Mouse (Mus musculus): ENCODE measurements at regions not wholly inside any gene's neighbourhood (a gene's known extent, or its start where the extent isn't known, plus 50 kb on each side); places are given as distances from the start of the nearest gene placed in this dataset.
A peak's percentile ranks its signal among the peaks of the same experiment; 100 is the strongest.
"Not testable (repeated sequence)": the region's sequence is repeated elsewhere in the genome, so short reads cannot be mapped to it uniquely, and the experiment has no call there.

GRCm38 (mm10) chr2:123655551-123655950 lies 434.2 kb upstream of the Sema6d start:
- no peak for DNase-seq (ENCODE audit: low spot score)
- WGBS, result 83% methylated on average over 1 of the region's 1 CpGs

GRCm38 (mm10) chr2:123688290-123689030 lies 401.3 kb upstream of the Sema6d start:
- H3K4me3 ChIP-seq, result no peak overlapping the region
- H3K4me1 ChIP-seq, result no peaks in the 10 kb centered on the region
- no peak for DNase-seq (ENCODE audit: low spot score)
- 84% methylated on average over 4 of the region's 4 CpGs for WGBS
- no peaks in the 10 kb centered on the region for H3K9me3 ChIP-seq (replicated peaks)
- H3K27me3 ChIP-seq (ENCODE audit: low read depth, poor library complexity, severe bottlenecking), result no peaks in the 10 kb centered on the region
- H3K27ac ChIP-seq (replicated peaks), result no peak overlapping the region
- H3K36me3 ChIP-seq, result no peaks in the 10 kb centered on the region

More at GRCm38 (mm10) chr2:123655551-123655950, 434.2 kb upstream of the Sema6d start:
- Histone ChIP-seq H3K27me3 (ENCODE audit: low read depth, poor library complexity, severe bottlenecking) (no peaks in the 10 kb centered on the region), H3K27ac (replicated peaks) (no peak overlapping the region), H3K9me3 (replicated peaks) (no peaks in the 10 kb centered on the region), H3K36me3 (no peaks in the 10 kb centered on the region), H3K4me3 (no peak overlapping the region), H3K4me1 (no peaks in the 10 kb centered on the region)

GRCm38 (mm10) chr2:123689801-123690200 lies 400.0 kb upstream of the Sema6d start:
- Histone ChIP-seq H3K4me3 (no peak overlapping the region), H3K36me3 (no peaks in the 10 kb centered on the region), H3K27me3 (ENCODE audit: low read depth, poor library complexity, severe bottlenecking) (no peaks in the 10 kb centered on the region), H3K4me1 (no peaks in the 10 kb centered on the region), H3K27ac (replicated peaks) (no peak overlapping the region), H3K9me3 (replicated peaks) (no peaks in the 10 kb centered on the region)
- DNase-seq (ENCODE audit: low spot score), result no peak
- WGBS, result 89% methylated on average over 1 of the region's 1 CpGs

GRCm38 (mm10) chr2:123739688-123740087 lies 350.1 kb upstream of the Sema6d start:
- Histone ChIP-seq H3K9me3 (replicated peaks) (no peaks in the 10 kb centered on the region), H3K27ac (replicated peaks) (no peak overlapping the region), H3K36me3 (no peaks in the 10 kb centered on the region), H3K4me1 (no peaks in the 10 kb centered on the region), H3K4me3 (no peak overlapping the region), H3K27me3 (ENCODE audit: low read depth, poor library complexity, severe bottlenecking) (no peaks in the 10 kb centered on the region)
- no peak for DNase-seq (ENCODE audit: low spot score)
- 89% methylated on average over 4 of the region's 4 CpGs for WGBS

GRCm38 (mm10) chr2:123740541-123740940 lies 349.2 kb upstream of the Sema6d start:
- no peaks in the 10 kb centered on the region for H3K27me3 ChIP-seq (ENCODE audit: low read depth, poor library complexity, severe bottlenecking)
- DNase-seq (ENCODE audit: low spot score), result no peak
- no peak overlapping the region for H3K27ac ChIP-seq (replicated peaks)
- H3K36me3 ChIP-seq, result no peaks in the 10 kb centered on the region
- 84% methylated on average over 6 of the region's 6 CpGs for WGBS
- no peak overlapping the region for H3K4me3 ChIP-seq
- no peaks in the 10 kb centered on the region for H3K9me3 ChIP-seq (replicated peaks)
- H3K4me1 ChIP-seq, result no peaks in the 10 kb centered on the region

GRCm38 (mm10) chr2:123754220-123754619 lies 335.5 kb upstream of the Sema6d start:
- Histone ChIP-seq H3K4me3 (peak overlapping the region; percentile 40), H3K27ac (replicated peaks) (no peak overlapping the region), H3K4me1 (no peaks in the 10 kb centered on the region), H3K36me3 (no peaks in the 10 kb centered on the region), H3K9me3 (replicated peaks) (no peaks in the 10 kb centered on the region), H3K27me3 (ENCODE audit: low read depth, poor library complexity, severe bottlenecking) (no peaks in the 10 kb centered on the region)
- WGBS, result 80% methylated on average over 7 of the region's 7 CpGs
- DNase-seq (ENCODE audit: low spot score), result no peak

GRCm38 (mm10) chr2:123754656-123755499 lies 334.9 kb upstream of the Sema6d start:
- not testable (repeated sequence) for H3K27me3 ChIP-seq (ENCODE audit: low read depth, poor library complexity, severe bottlenecking); H3K4me1 ChIP-seq; DNase-seq (ENCODE audit: low spot score); H3K27ac ChIP-seq (replicated peaks); H3K9me3 ChIP-seq (replicated peaks); H3K36me3 ChIP-seq
- WGBS, result 51% methylated on average over 19 of the region's 24 CpGs
- H3K4me3 ChIP-seq, result peak overlapping the region; percentile 40

- Histone ChIP-seq H3K36me3 (no peaks in the 10 kb centered on the region), H3K4me3 (no peak overlapping the region), H3K27me3 (ENCODE audit: low read depth, poor library complexity, severe bottlenecking) (no peaks in the 10 kb centered on the region), H3K27ac (replicated peaks) (no peak overlapping the region), H3K9me3 (replicated peaks) (no peaks in the 10 kb centered on the region), H3K4me1 (no peaks in the 10 kb centered on the region)
- 85% methylated on average over 3 of the region's 3 CpGs for WGBS
- DNase-seq (ENCODE audit: low spot score), result no peak
These were observed 290.5 kb upstream of the Sema6d start for GRCm38 (mm10) chr2:123799226-123799786.

GRCm38 (mm10) chr2:123805646-123806045 lies 284.1 kb upstream of the Sema6d start:
- no peaks in the 10 kb centered on the region for H3K4me1 ChIP-seq
- no peak for DNase-seq (ENCODE audit: low spot score)

GRCm38 (mm10) chr2:123806370-123806769 lies 283.4 kb upstream of the Sema6d start:
- no peak overlapping the region for H3K27ac ChIP-seq (replicated peaks)
- WGBS, result 75% methylated on average over 2 of the region's 2 CpGs
- no peak for DNase-seq (ENCODE audit: low spot score)
- H3K4me3 ChIP-seq, result no peak overlapping the region
- H3K36me3 ChIP-seq, result no peaks in the 10 kb centered on the region
- no peaks in the 10 kb centered on the region for H3K9me3 ChIP-seq (replicated peaks)
- H3K27me3 ChIP-seq (ENCODE audit: low read depth, poor library complexity, severe bottlenecking), result no peaks in the 10 kb centered on the region
- H3K4me1 ChIP-seq, result no peaks in the 10 kb centered on the region

More at GRCm38 (mm10) chr2:123805646-123806045, 284.1 kb upstream of the Sema6d start:
- H3K9me3 ChIP-seq (replicated peaks), result no peaks in the 10 kb centered on the region
- H3K4me3 ChIP-seq, result no peak overlapping the region
- H3K36me3 ChIP-seq, result no peaks in the 10 kb centered on the region
- 85% methylated on average over 2 of the region's 2 CpGs for WGBS
- H3K27me3 ChIP-seq (ENCODE audit: low read depth, poor library complexity, severe bottlenecking), result no peaks in the 10 kb centered on the region
- H3K27ac ChIP-seq (replicated peaks), result no peak overlapping the region

- Histone ChIP-seq H3K27me3 (ENCODE audit: low read depth, poor library complexity, severe bottlenecking) (no peaks in the 10 kb centered on the region), H3K27ac (replicated peaks) (peak overlapping the region; percentile 73), H3K4me3 (peak overlapping the region; percentile 26; the same call in 1 of the 2 replicates), H3K36me3 (no peaks in the 10 kb centered on the region), H3K9me3 (replicated peaks) (no peaks in the 10 kb centered on the region), H3K4me1 (peaks cover 17% of the 10 kb centered on the region)
- WGBS, result 48% methylated on average over 15 of the region's 15 CpGs
- DNase-seq (ENCODE audit: low spot score), result peak; percentile 42
These were observed 276.4 kb upstream of the Sema6d start for GRCm38 (mm10) chr2:123813182-123813949.

- 66% methylated on average over 3 of the region's 3 CpGs for WGBS
- Histone ChIP-seq H3K9me3 (replicated peaks) (no peaks in the 10 kb centered on the region), H3K27me3 (ENCODE audit: low read depth, poor library complexity, severe bottlenecking) (no peaks in the 10 kb centered on the region), H3K4me1 (peaks cover 17% of the 10 kb centered on the region), H3K27ac (replicated peaks) (peak overlapping the region; percentile 73), H3K36me3 (no peaks in the 10 kb centered on the region), H3K4me3 (0 out of 2 replicates have a peak overlapping the region, but pooled peaks have one; percentile 26)
- peak; percentile 14 for DNase-seq (ENCODE audit: low spot score)
These were observed 275.8 kb upstream of the Sema6d start for GRCm38 (mm10) chr2:123813950-123814337.
